Mouse (Mus musculus) heart, postnatal 4 days (tissue): ENCODE measurements around the gene Clba1. TPM values are rescaled to one million over a fixed set of nuclear protein-coding genes. Genes with fewer than 3 reads are reported as not detected.

Experiments
- DNase-seq: peaks from one replicate; pipeline ENCODE4 v3.0.0; 2021
- total RNA-seq, 2 experiments: library from RNA; stranded (reverse); gene quantifications; 2 replicates each; pipeline ENCODE4 v1.2.3; 2021

Clba1 gene
- total RNA-seq, result 1 to 10 TPM; 4.5 to 6.0 TPM

GRCm38 (mm10) chr12:112808587-112809364 is at the start of gene Clba1:
Gene Clba1, plus strand, starts transcription at chr12:112808937.
- peak; percentile 93 for DNase-seq

GRCm38 (mm10) chr12:112759471-112759870 is 49.3 kb upstream of the Clba1 start:
- no peak for DNase-seq

- DNase-seq, result peak; percentile 15
Observed at GRCm38 (mm10) chr12:112760154-112760926, 48.4 kb upstream of the Clba1 start, which contains the start of gene Pld4. Gene Pld4, plus strand, starts transcription at chr12:112760655.

- no peak for DNase-seq
Observed at GRCm38 (mm10) chr12:112761411-112761810, 47.3 kb upstream of the Clba1 start.

- DNase-seq, result peak; percentile 12
Observed at GRCm38 (mm10) chr12:112762018-112762417, 46.7 kb upstream of the Clba1 start.

- DNase-seq, result peak; percentile 3
Observed at GRCm38 (mm10) chr12:112763176-112763575, 45.6 kb upstream of the Clba1 start.

GRCm38 (mm10) chr12:112764141-112764540 is 44.6 kb upstream of the Clba1 start:
- peak; percentile 5 for DNase-seq

- DNase-seq, result no peak
Observed at GRCm38 (mm10) chr12:112764991-112765390, 43.7 kb upstream of the Clba1 start.

- DNase-seq, result no peak
Observed at GRCm38 (mm10) chr12:112766586-112766985, 42.2 kb upstream of the Clba1 start.

GRCm38 (mm10) chr12:112767036-112767890 is 41.5 kb upstream of the Clba1 start:
- DNase-seq, result peak; percentile 4

- DNase-seq, result no peak
Observed at GRCm38 (mm10) chr12:112768166-112768565, 40.6 kb upstream of the Clba1 start.

GRCm38 (mm10) chr12:112769031-112769430 is 39.7 kb upstream of the Clba1 start:
- DNase-seq, result peak; percentile 29

- no peak for DNase-seq
Observed at GRCm38 (mm10) chr12:112769751-112770150, 39.0 kb upstream of the Clba1 start.

- DNase-seq, result no peak
Observed at GRCm38 (mm10) chr12:112770396-112770795, 38.3 kb upstream of the Clba1 start.

- peak; percentile 3 for DNase-seq
Observed at GRCm38 (mm10) chr12:112772306-112772705, 36.4 kb upstream of the Clba1 start.

GRCm38 (mm10) chr12:112773366-112773765 is 35.4 kb upstream of the Clba1 start:
- DNase-seq, result peak; percentile 5

GRCm38 (mm10) chr12:112774026-112774425 is 34.7 kb upstream of the Clba1 start:
- DNase-seq, result no peak

GRCm38 (mm10) chr12:112774481-112774880 is 34.3 kb upstream of the Clba1 start:
- DNase-seq, result no peak

- DNase-seq, result no peak
Observed at GRCm38 (mm10) chr12:112791026-112791425, 17.7 kb upstream of the Clba1 start.

- DNase-seq, result peak; percentile 89
Observed at GRCm38 (mm10) chr12:112793601-112794355, 15.0 kb upstream of the Clba1 start.

GRCm38 (mm10) chr12:112794356-112794816 is 14.4 kb upstream of the Clba1 start:
- no peak for DNase-seq

- no peak for DNase-seq
Observed at GRCm38 (mm10) chr12:112794998-112795397, 13.7 kb upstream of the Clba1 start.
